Mouse (Mus musculus): Measurements from ENCODE around the gene Cacna1e. TPM values are rescaled to one million over a fixed set of nuclear protein-coding genes. Genes with fewer than 3 reads are reported as not detected.

Cacna1e gene
- polyA plus RNA-seq, 1 experiment, result 0.28 TPM

- Histone ChIP-seq H3K27ac (ENCODE audit: insufficient read depth, low read depth, low read length) (no peak overlapping the region), H3K4me1 (ENCODE audit: control insufficient read depth, insufficient read depth, low read length) (no peaks in the 10 kb centered on the region), H3K27me3 (replicated peaks; ENCODE audit: control insufficient read depth, insufficient read depth, low read length) (no peaks in the 10 kb centered on the region), H3K36me3 (ENCODE audit: control insufficient read depth, insufficient read depth, low read length) (no peaks in the 10 kb centered on the region), H3K4me3 (ENCODE audit: insufficient read depth, low read depth, low read length) (no peak overlapping the region)
- TF ChIP-seq POLR2A (IDR thresholded peaks at IDR 0.05; ENCODE audit: low read depth, low read length) (no peak), CTCF (conservative IDR thresholded peaks at IDR 0.05; ENCODE audit: insufficient read depth, insufficient read length, low read depth, low read length) (no peak)
- 81% methylated on average over 7 of the region's 7 CpGs for WGBS
- no peak for DNase-seq
These were observed 424.2 kb downstream of the Cacna1e start for GRCm38 (mm10) chr1:154460067-154460466.

- Histone ChIP-seq H3K36me3 (ENCODE audit: control insufficient read depth, insufficient read depth, low read length) (no peaks in the 10 kb centered on the region), H3K27me3 (replicated peaks; ENCODE audit: control insufficient read depth, insufficient read depth, low read length) (no peaks in the 10 kb centered on the region), H3K4me3 (ENCODE audit: insufficient read depth, low read depth, low read length) (no peak overlapping the region), H3K27ac (ENCODE audit: insufficient read depth, low read depth, low read length) (no peak overlapping the region), H3K4me1 (ENCODE audit: control insufficient read depth, insufficient read depth, low read length) (no peaks in the 10 kb centered on the region)
- no peak for DNase-seq
- WGBS, result 75% methylated on average over 2 of the region's 2 CpGs
- no peak for TF ChIP-seq CTCF (conservative IDR thresholded peaks at IDR 0.05; ENCODE audit: insufficient read depth, insufficient read length, low read depth, low read length)
- no peak for TF ChIP-seq POLR2A (IDR thresholded peaks at IDR 0.05; ENCODE audit: low read depth, low read length)
These were observed 425.7 kb downstream of the Cacna1e start for GRCm38 (mm10) chr1:154458601-154459000.

- H3K36me3 ChIP-seq (ENCODE audit: control insufficient read depth, insufficient read depth, low read length), result no peaks in the 10 kb centered on the region
- H3K27ac ChIP-seq (ENCODE audit: insufficient read depth, low read depth, low read length), result no peak overlapping the region
- H3K4me1 ChIP-seq (ENCODE audit: control insufficient read depth, insufficient read depth, low read length), result no peaks in the 10 kb centered on the region
- no peak overlapping the region for H3K4me3 ChIP-seq (ENCODE audit: insufficient read depth, low read depth, low read length)
- TF ChIP-seq POLR2A (IDR thresholded peaks at IDR 0.05; ENCODE audit: low read depth, low read length) (no peak), CTCF (conservative IDR thresholded peaks at IDR 0.05; ENCODE audit: insufficient read depth, insufficient read length, low read depth, low read length) (no peak)
- DNase-seq, result no peak
- H3K27me3 ChIP-seq (replicated peaks; ENCODE audit: control insufficient read depth, insufficient read depth, low read length), result no peaks in the 10 kb centered on the region
- 87% methylated on average over 3 of the region's 3 CpGs for WGBS
These were observed 433.5 kb downstream of the Cacna1e start for GRCm38 (mm10) chr1:154450799-154451198.

- Histone ChIP-seq H3K27ac (ENCODE audit: insufficient read depth, low read depth, low read length) (no peak overlapping the region), H3K36me3 (ENCODE audit: control insufficient read depth, insufficient read depth, low read length) (no peaks in the 10 kb centered on the region), H3K4me3 (ENCODE audit: insufficient read depth, low read depth, low read length) (no peak overlapping the region), H3K27me3 (replicated peaks; ENCODE audit: control insufficient read depth, insufficient read depth, low read length) (no peaks in the 10 kb centered on the region), H3K4me1 (ENCODE audit: control insufficient read depth, insufficient read depth, low read length) (no peaks in the 10 kb centered on the region)
- WGBS, result 36% methylated on average over 3 of the region's 3 CpGs
- no peak for TF ChIP-seq CTCF (conservative IDR thresholded peaks at IDR 0.05; ENCODE audit: insufficient read depth, insufficient read length, low read depth, low read length)
- no peak for TF ChIP-seq POLR2A (IDR thresholded peaks at IDR 0.05; ENCODE audit: low read depth, low read length)
- no peak for DNase-seq
These were observed 437.8 kb downstream of the Cacna1e start for GRCm38 (mm10) chr1:154446456-154446855.

GRCm38 (mm10) chr1:154433520-154433919, 450.8 kb downstream of the Cacna1e start:
- Histone ChIP-seq H3K4me3 (ENCODE audit: insufficient read depth, low read depth, low read length) (no peak overlapping the region), H3K36me3 (ENCODE audit: control insufficient read depth, insufficient read depth, low read length) (no peaks in the 10 kb centered on the region), H3K4me1 (ENCODE audit: control insufficient read depth, insufficient read depth, low read length) (no peaks in the 10 kb centered on the region), H3K27me3 (replicated peaks; ENCODE audit: control insufficient read depth, insufficient read depth, low read length) (no peaks in the 10 kb centered on the region), H3K27ac (ENCODE audit: insufficient read depth, low read depth, low read length) (no peak overlapping the region)
- TF ChIP-seq POLR2A (IDR thresholded peaks at IDR 0.05; ENCODE audit: low read depth, low read length), result no peak
- no peak for DNase-seq
- WGBS, result 93% methylated on average over 1 of the region's 1 CpGs

GRCm38 (mm10) chr1:154433112-154433511, 451.2 kb downstream of the Cacna1e start:
- TF ChIP-seq CTCF (conservative IDR thresholded peaks at IDR 0.05; ENCODE audit: insufficient read depth, insufficient read length, low read depth, low read length), result no peak
- TF ChIP-seq POLR2A (IDR thresholded peaks at IDR 0.05; ENCODE audit: low read depth, low read length), result no peak
- no peaks in the 10 kb centered on the region for H3K36me3 ChIP-seq (ENCODE audit: control insufficient read depth, insufficient read depth, low read length)
- H3K27ac ChIP-seq (ENCODE audit: insufficient read depth, low read depth, low read length), result no peak overlapping the region
- WGBS, result 72% methylated on average over 1 of the region's 1 CpGs
- H3K4me1 ChIP-seq (ENCODE audit: control insufficient read depth, insufficient read depth, low read length), result no peaks in the 10 kb centered on the region
- no peak overlapping the region for H3K4me3 ChIP-seq (ENCODE audit: insufficient read depth, low read depth, low read length)
- H3K27me3 ChIP-seq (replicated peaks; ENCODE audit: control insufficient read depth, insufficient read depth, low read length), result no peaks in the 10 kb centered on the region
- DNase-seq, result no peak

GRCm38 (mm10) chr1:154428276-154428675, 456.0 kb downstream of the Cacna1e start:
- 79% methylated on average over 7 of the region's 7 CpGs for WGBS

GRCm38 (mm10) chr1:154418278-154418677, 466.0 kb downstream of the Cacna1e start:
- 61% methylated on average over 5 of the region's 5 CpGs for WGBS
- H3K27ac ChIP-seq (ENCODE audit: insufficient read depth, low read depth, low read length), result no peak overlapping the region
- no peak for DNase-seq

More at GRCm38 (mm10) chr1:154428276-154428675, 456.0 kb downstream of the Cacna1e start:
- Histone ChIP-seq H3K4me1 (ENCODE audit: control insufficient read depth, insufficient read depth, low read length) (no peaks in the 10 kb centered on the region), H3K27ac (ENCODE audit: insufficient read depth, low read depth, low read length) (no peak overlapping the region), H3K36me3 (ENCODE audit: control insufficient read depth, insufficient read depth, low read length) (no peaks in the 10 kb centered on the region), H3K27me3 (replicated peaks; ENCODE audit: control insufficient read depth, insufficient read depth, low read length) (no peaks in the 10 kb centered on the region), H3K4me3 (ENCODE audit: insufficient read depth, low read depth, low read length) (no peak overlapping the region)
- TF ChIP-seq POLR2A (IDR thresholded peaks at IDR 0.05; ENCODE audit: low read depth, low read length), result no peak
- TF ChIP-seq CTCF (conservative IDR thresholded peaks at IDR 0.05; ENCODE audit: insufficient read depth, insufficient read length, low read depth, low read length), result no peak
- DNase-seq, result no peak

More at GRCm38 (mm10) chr1:154418278-154418677, 466.0 kb downstream of the Cacna1e start:
- TF ChIP-seq CTCF (conservative IDR thresholded peaks at IDR 0.05; ENCODE audit: insufficient read depth, insufficient read length, low read depth, low read length) (no peak), POLR2A (IDR thresholded peaks at IDR 0.05; ENCODE audit: low read depth, low read length) (no peak)
- Histone ChIP-seq H3K4me1 (ENCODE audit: control insufficient read depth, insufficient read depth, low read length) (no peaks in the 10 kb centered on the region), H3K4me3 (ENCODE audit: insufficient read depth, low read depth, low read length) (no peak overlapping the region), H3K27me3 (replicated peaks; ENCODE audit: control insufficient read depth, insufficient read depth, low read length) (no peaks in the 10 kb centered on the region), H3K36me3 (ENCODE audit: control insufficient read depth, insufficient read depth, low read length) (no peaks in the 10 kb centered on the region)
